Mouse (Mus musculus) heart, postnatal 0 days (tissue): ENCODE results near the gene Cdh13. TPM values are rescaled to one million over a fixed set of nuclear protein-coding genes. Genes with fewer than 3 reads are reported as not detected.

ENCODE experiments used
- ATAC-seq: fragments of 200-750 bp; cut with Nextera tagmentation; 2 replicates; pipeline ENCODE4 v1.8.0; 2017; ENCODE audit warnings: low read depth, moderate number of reproducible peaks, moderate library complexity; ENCODE audit not compliant: insufficient read depth
- DNase-seq: peaks from one replicate; pipeline ENCODE4 v3.0.0-alpha.2; 2016; ENCODE audit warnings: low spot score
- H3K27ac ChIP-seq: fragments of 300-500 bp; sonication (generic); 2 replicates; pipeline ENCODE4 v1.5.1; 2014; ENCODE audit warnings: low read depth, mild to moderate bottlenecking
- H3K27me3 ChIP-seq: fragments of 300-500 bp; sonication (generic); 2 replicates; pipeline ENCODE4 v1.6.1; 2014; ENCODE audit warnings: low read length, mixed read lengths; ENCODE audit not compliant: control insufficient read depth, insufficient read depth
- H3K36me3 ChIP-seq: fragments of 300-500 bp; sonication (generic); replicated peaks from 2 replicates; pipeline ENCODE4 v1.6.1; 2014; ENCODE audit warnings: low read length, mixed read lengths; ENCODE audit not compliant: control insufficient read depth, insufficient read depth
- H3K4me1 ChIP-seq: fragments of 300-500 bp; sonication (generic); 2 replicates; pipeline ENCODE4 v1.6.1; 2014; ENCODE audit warnings: antibody characterized with exemption; ENCODE audit not compliant: control insufficient read depth, insufficient read depth
- H3K4me2 ChIP-seq: fragments of 300-500 bp; sonication (generic); 2 replicates; pipeline ENCODE4 v1.6.1; 2014; ENCODE audit warnings: low read depth, mild to moderate bottlenecking, low read length, moderate library complexity
- H3K4me3 ChIP-seq: fragments of 300-500 bp; sonication (generic); 2 replicates; pipeline ENCODE4 v1.5.1; 2014; ENCODE audit warnings: low read depth, low read length
- H3K9ac ChIP-seq: fragments of 300-500 bp; sonication (generic); replicated peaks from 2 replicates; pipeline ENCODE4 v1.6.1; 2014; ENCODE audit warnings: low read depth, low read length, mixed read lengths
- H3K9me3 ChIP-seq: fragments of 300-500 bp; sonication (generic); replicated peaks from 2 replicates; pipeline ENCODE4 v1.6.1; 2016; ENCODE audit warnings: low read length; ENCODE audit not compliant: control insufficient read depth
- CTCF ChIP-seq: IDR thresholded peaks from 2 replicates; pipeline ENCODE4 v1.5.1; 2016; ENCODE audit warnings: antibody characterized with exemption, control low read depth, low read depth
- EP300 ChIP-seq: IDR thresholded peaks from 2 replicates; pipeline ENCODE4 v1.6.1; 2016; ENCODE audit warnings: antibody characterized with exemption, low read depth
- WGBS: fragments of 180-500 bp; shearing (Covaris S2); extraction: QIAGEN DNeasy Blood & Tissue Kit; methylation state at CpG from one replicate; pipeline ENCODE4 v1.1.7; 2014; 5-methylcytosine and 5-hydroxymethylcytosine counted together
- polyA plus RNA-seq: library from polyadenylated mRNA; unstranded; fragments of >200 nt; fragmentation: Nextera tagmentation; extraction: Ambion mirVana; gene quantifications from 2 replicates; pipeline ENCODE4 v1.2.1, GENCODE M21; 2015
- total RNA-seq: library from RNA; depleted of rRNA; stranded (reverse); fragments of >200 nt; gene quantifications from 2 replicates; pipeline ENCODE4 v1.2.3, GENCODE M21; 2014; ENCODE audit warnings: low replicate concordance

The Cdh13 gene
- total and polyA plus RNA-seq, 2 experiments from 2014 or later, result 109 to 136 TPM

GRCm38 (mm10) chr8:118722896-118723295 is 439.4 kb downstream of the Cdh13 start:
- Histone ChIP-seq H3K4me1 (no peaks in the 10 kb centered on the region), H3K36me3 (no peaks in the 10 kb centered on the region), H3K4me2 (no peak overlapping the region), H3K27me3 (no peaks in the 10 kb centered on the region), H3K4me3 (no peak overlapping the region), H3K9ac (no peak overlapping the region), H3K27ac (no peak overlapping the region), H3K9me3 (no peaks in the 10 kb centered on the region)
- no peak for TF ChIP-seq CTCF
- TF ChIP-seq EP300, result no peak
- ATAC-seq (no peak), DNase-seq (no peak)
- WGBS, result 68% methylated on average over 3 of the region's 3 CpGs

- 85% methylated on average over 5 of the region's 5 CpGs for WGBS
- Histone ChIP-seq H3K4me3 (no peak overlapping the region), H3K4me2 (no peak overlapping the region), H3K4me1 (no peaks in the 10 kb centered on the region), H3K36me3 (no peaks in the 10 kb centered on the region), H3K27ac (no peak overlapping the region), H3K9ac (no peak overlapping the region), H3K9me3 (no peaks in the 10 kb centered on the region), H3K27me3 (no peaks in the 10 kb centered on the region)
- ATAC-seq (no peak), DNase-seq (no peak)
- TF ChIP-seq EP300, result no peak
- TF ChIP-seq CTCF, result no peak
These were observed 442.1 kb downstream of the Cdh13 start for GRCm38 (mm10) chr8:118725651-118726050.

GRCm38 (mm10) chr8:118741781-118742180 is 458.2 kb downstream of the Cdh13 start:
- no peak for ATAC-seq
- no peaks in the 10 kb centered on the region for H3K36me3 ChIP-seq
- no peak overlapping the region for H3K4me2 ChIP-seq
- no peak for DNase-seq
- no peaks in the 10 kb centered on the region for H3K27me3 ChIP-seq
- WGBS, result 74% methylated on average over 5 of the region's 5 CpGs
- TF ChIP-seq EP300, result no peak
- TF ChIP-seq CTCF, result no peak
- H3K4me1 ChIP-seq, result no peaks in the 10 kb centered on the region
- no peak overlapping the region for H3K9ac ChIP-seq
- H3K4me3 ChIP-seq, result no peak overlapping the region
- no peak overlapping the region for H3K27ac ChIP-seq
- no peaks in the 10 kb centered on the region for H3K9me3 ChIP-seq

GRCm38 (mm10) chr8:118744991-118745390 is 461.5 kb downstream of the Cdh13 start:
- TF ChIP-seq CTCF (no peak), EP300 (no peak)
- no peaks in the 10 kb centered on the region for H3K4me1 ChIP-seq
- H3K4me2 ChIP-seq, result no peak overlapping the region
- ATAC-seq (no peak), DNase-seq (no peak)
- H3K27ac ChIP-seq, result no peak overlapping the region
- no peaks in the 10 kb centered on the region for H3K9me3 ChIP-seq
- no peaks in the 10 kb centered on the region for H3K36me3 ChIP-seq
- H3K9ac ChIP-seq, result no peak overlapping the region
- no peak overlapping the region for H3K4me3 ChIP-seq
- no peaks in the 10 kb centered on the region for H3K27me3 ChIP-seq
- WGBS, result 87% methylated on average over 13 of the region's 13 CpGs

GRCm38 (mm10) chr8:118748041-118748604 is 464.6 kb downstream of the Cdh13 start:
- DNase-seq, result no peak
- H3K36me3 ChIP-seq, result no peaks in the 10 kb centered on the region
- ATAC-seq, result no peak
- H3K27me3 ChIP-seq, result no peaks in the 10 kb centered on the region
- H3K4me1 ChIP-seq, result no peaks in the 10 kb centered on the region
- H3K9ac ChIP-seq, result no peak overlapping the region
- TF ChIP-seq EP300, result no peak
- no peak for TF ChIP-seq CTCF
- no peaks in the 10 kb centered on the region for H3K9me3 ChIP-seq
- no peak overlapping the region for H3K4me2 ChIP-seq
- H3K4me3 ChIP-seq, result no peak overlapping the region
- no peak overlapping the region for H3K27ac ChIP-seq
- WGBS, result 85% methylated on average over 21 of the region's 21 CpGs

- DNase-seq (no peak), ATAC-seq (no peak)
- no peak for TF ChIP-seq EP300
- TF ChIP-seq CTCF, result no peak
These were observed 465.7 kb downstream of the Cdh13 start for GRCm38 (mm10) chr8:118749191-118749590.

More at GRCm38 (mm10) chr8:118749191-118749590, 465.7 kb downstream of the Cdh13 start:
- no peak overlapping the region for H3K4me2 ChIP-seq
- H3K4me3 ChIP-seq, result no peak overlapping the region
- H3K27ac ChIP-seq, result no peak overlapping the region
- H3K9ac ChIP-seq, result no peak overlapping the region
- H3K9me3 ChIP-seq, result no peaks in the 10 kb centered on the region
- no peaks in the 10 kb centered on the region for H3K36me3 ChIP-seq
- no peaks in the 10 kb centered on the region for H3K27me3 ChIP-seq
- H3K4me1 ChIP-seq, result no peaks in the 10 kb centered on the region
- 81% methylated on average over 3 of the region's 3 CpGs for WGBS
